ENCODE assay signal across 11 mouse cellular contexts in the genomic region with DNA sequence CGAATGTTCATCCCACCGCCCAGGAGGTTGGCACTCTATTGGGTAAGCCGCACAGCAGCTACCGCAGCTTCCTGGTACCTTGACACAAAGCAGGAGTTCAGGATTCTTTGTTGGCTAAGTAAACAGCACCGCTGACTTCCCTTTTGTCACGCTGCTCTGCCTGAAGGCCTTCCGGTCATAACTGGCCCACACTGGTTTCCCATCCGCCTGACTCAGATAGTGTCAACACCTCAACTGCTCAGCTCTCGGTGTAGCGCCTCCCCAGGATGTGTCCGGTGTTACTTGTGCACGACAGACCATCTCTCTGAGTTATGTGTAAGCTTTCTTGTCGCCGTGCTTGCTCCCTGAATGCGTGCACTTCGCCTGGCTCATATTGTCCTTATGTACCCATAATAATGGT.
A peak's percentile ranks its signal among the peaks of the same experiment; 100 is the strongest.
DNase-seq lines count a peak whose midpoint lies in the region; ATAC-seq lines count a peak whose summit lies in the region.
"Had no signal": no experiment of that assay in that cellular context is flagged by ENCODE, and none has a peak within 500 bp of the region (broad histone marks: within the 10 kb centered on the region; RNA-seq: fewer than 3 reads in every experiment).

No protein-coding gene starts in this region.

- peak; percentile 74 for ATAC-seq in kidney, embryonic 14.5 days (ENCODE audit: low FRiP score, low TSS enrichment)
- peak; percentile 79 for ATAC-seq in lung, embryonic 16.5 days (ENCODE audit: low read depth)
- no peak for ATAC-seq in midbrain, embryonic 14.5 days (ENCODE audit: low FRiP score, low TSS enrichment)
- ATAC-seq: forebrain, embryonic 15.5 days had no signal

- no peak overlapping the region; the same call in 1 of the 2 replicates for H3K27ac ChIP-seq in kidney, embryonic 14.5 days (ENCODE audit: low read depth, low read length)
- no peak overlapping the region for H3K27ac ChIP-seq in lung, embryonic 16.5 days (ENCODE audit: low read length)
- H3K27ac ChIP-seq in midbrain, embryonic 14.5 days (replicated peaks; ENCODE audit: low read depth, low read length), result no peak overlapping the region
- H3K27ac ChIP-seq: forebrain, embryonic 15.5 days; neural tube, embryonic 12.5 days had no signal

- H3K36me3 ChIP-seq in kidney, embryonic 14.5 days (ENCODE audit: control insufficient read depth, insufficient read depth, low read length), result no peaks in the 10 kb centered on the region
- H3K36me3 ChIP-seq in lung, embryonic 16.5 days (ENCODE audit: control insufficient read depth, insufficient read depth, low read length), result no peaks in the 10 kb centered on the region
- H3K36me3 ChIP-seq in midbrain, embryonic 14.5 days (ENCODE audit: control insufficient read depth, insufficient read depth, low read length), result no peaks in the 10 kb centered on the region
- H3K36me3 ChIP-seq: forebrain, embryonic 15.5 days; neural tube, embryonic 12.5 days had no signal

- 50% methylated on average over 16 of the region's 16 CpGs for WGBS in kidney, embryonic 14.5 days
- 45% methylated on average over 16 of the region's 16 CpGs for WGBS in lung, embryonic 16.5 days
- WGBS in midbrain, embryonic 14.5 days, result 64% methylated on average over 16 of the region's 16 CpGs

- no peak overlapping the region for H3K4me2 ChIP-seq in kidney, embryonic 14.5 days (replicated peaks; ENCODE audit: low read depth, low read length)
- no peak overlapping the region for H3K4me2 ChIP-seq in lung, embryonic 16.5 days (ENCODE audit: low read depth, low read length)
- no peak overlapping the region for H3K4me2 ChIP-seq in midbrain, embryonic 14.5 days (ENCODE audit: low read length)
- H3K4me2 ChIP-seq: forebrain, embryonic 15.5 days; neural tube, embryonic 12.5 days had no signal

- H3K4me1 ChIP-seq in kidney, embryonic 14.5 days (ENCODE audit: control insufficient read depth, insufficient read depth, low read length), result peaks cover 12% of the 10 kb centered on the region
- no peaks in the 10 kb centered on the region; the same call in 1 of the 2 replicates for H3K4me1 ChIP-seq in lung, embryonic 16.5 days (replicated peaks; ENCODE audit: control insufficient read depth, insufficient read depth, low read length)
- H3K4me1 ChIP-seq in midbrain, embryonic 14.5 days (ENCODE audit: control insufficient read depth, insufficient read depth, low read length), result peaks cover 12% of the 10 kb centered on the region

- DNase-seq in ES-CJ7 (ENCODE audit: low read depth, low spot score), result peak; percentile 92
- peak; percentile 97 for DNase-seq in ZHBTc4 (ENCODE audit: low read depth, low spot score)
- DNase-seq in layer of hippocampus, postnatal 25 days (ENCODE audit: extremely low spot score in 1 of 2, low spot score in 1 of 2), result no peak
- DNase-seq in right cerebral cortex, postnatal 10 days (ENCODE audit: low spot score in 2 of 2), result no peak
- no peak for DNase-seq in midbrain, embryonic 14.5 days
- no peak for DNase-seq in gastrocnemius, postnatal 36 days
- DNase-seq: thymus, postnatal 4 days had no signal

- no peak overlapping the region for H3K4me3 ChIP-seq in kidney, embryonic 14.5 days (ENCODE audit: low read length)
- no peak overlapping the region for H3K4me3 ChIP-seq in lung, embryonic 16.5 days (ENCODE audit: low read length)
- no peak overlapping the region for H3K4me3 ChIP-seq in midbrain, embryonic 14.5 days (replicated peaks; ENCODE audit: low read depth, low read length)
- H3K4me3 ChIP-seq: forebrain, embryonic 15.5 days; neural tube, embryonic 12.5 days had no signal

- no peaks in the 10 kb centered on the region for H3K9me3 ChIP-seq in kidney, embryonic 14.5 days (ENCODE audit: control insufficient read depth, low read length)
- no peaks in the 10 kb centered on the region for H3K9me3 ChIP-seq in lung, embryonic 16.5 days (ENCODE audit: control insufficient read depth, low read length)
- no peaks in the 10 kb centered on the region for H3K9me3 ChIP-seq in midbrain, embryonic 14.5 days (ENCODE audit: control insufficient read depth, low read length)
- H3K9me3 ChIP-seq: forebrain, embryonic 15.5 days; neural tube, embryonic 12.5 days had no signal

- H3K27me3 ChIP-seq in kidney, embryonic 14.5 days (ENCODE audit: control insufficient read depth, insufficient read depth, low read length), result no peaks in the 10 kb centered on the region
- no peaks in the 10 kb centered on the region for H3K27me3 ChIP-seq in lung, embryonic 16.5 days (ENCODE audit: control insufficient read depth, insufficient read depth, low read depth, low read length)
- no peaks in the 10 kb centered on the region; the same call in 1 of the 2 replicates for H3K27me3 ChIP-seq in midbrain, embryonic 14.5 days (ENCODE audit: control insufficient read depth, insufficient read depth, low read length)
- H3K27me3 ChIP-seq: forebrain, embryonic 15.5 days; neural tube, embryonic 12.5 days had no signal

- intact Hi-C loops in gastrocnemius, postnatal 36 days (cut with DNase I), result no loop called here

- H3K9ac ChIP-seq in kidney, embryonic 14.5 days (ENCODE audit: low read depth, low read length), result no peak overlapping the region
- H3K9ac ChIP-seq in lung, embryonic 16.5 days (ENCODE audit: low read length), result no peak overlapping the region
- no peak overlapping the region for H3K9ac ChIP-seq in midbrain, embryonic 14.5 days (replicated peaks; ENCODE audit: low read length)
- H3K9ac ChIP-seq: forebrain, embryonic 15.5 days; neural tube, embryonic 12.5 days had no signal

Comparison
In these comparisons a context has a peak if more than half of its experiments do, and no peak if none do; other contexts are left out.
1. DNase-seq: peak in ES-CJ7 (single experiment) and ZHBTc4 (single experiment); none in layer of hippocampus, postnatal 25 days (0 of 2), right cerebral cortex, postnatal 10 days (0 of 2), midbrain, embryonic 14.5 days (single experiment) and gastrocnemius, postnatal 36 days (0 of 2).